Mouse (Mus musculus) heart, postnatal 36 days (tissue): ENCODE results near the gene Gm20388. TPM values are rescaled to one million over a fixed set of nuclear protein-coding genes. Genes with fewer than 3 reads are reported as not detected.

Experiments used
- DNase-seq, 2 experiments: peaks; one replicate each; pipeline ENCODE4 v3.0.0; 2021 to 2022
- intact Hi-C: fragments of 180-260 bp; cut with DNase I; formaldehyde crosslinking; loops from one replicate; pipeline ENCODE4 v1.15.1; 2025
- total RNA-seq, 2 experiments: library from RNA; stranded (reverse); gene quantifications; 2 replicates each; pipeline ENCODE4 v1.2.3; 2021

Gene Gm20388
- total RNA-seq, 2 experiments from 2014 or later = 3.5 to 4.9 TPM

- intact Hi-C loops = no loop called here
- DNase-seq = no peak
Measured at GRCm38 (mm10) chr8:120143911-120144651, 233.4 kb downstream of the Gm20388 start.

GRCm38 (mm10) chr8:120144652-120145301 is 234.1 kb downstream of the Gm20388 start:
- no peak for DNase-seq
- intact Hi-C loops = no loop called here

GRCm38 (mm10) chr8:120146051-120146450 is 235.4 kb downstream of the Gm20388 start:
- intact Hi-C loops = no loop called here
- DNase-seq = no peak

- no peak for DNase-seq
- intact Hi-C loops = no loop called here
Measured at GRCm38 (mm10) chr8:120150028-120150427, 239.4 kb downstream of the Gm20388 start.

GRCm38 (mm10) chr8:120151151-120151550 is 240.5 kb downstream of the Gm20388 start:
- intact Hi-C loops = no loop called here
- no peak for DNase-seq

- intact Hi-C loops = no loop called here
- no peak for DNase-seq
Measured at GRCm38 (mm10) chr8:120152636-120153035, 242.0 kb downstream of the Gm20388 start.

GRCm38 (mm10) chr8:120160366-120160765 is 249.7 kb downstream of the Gm20388 start:
- intact Hi-C loops = no loop called here
- DNase-seq = no peak

GRCm38 (mm10) chr8:120161658-120162403 is 251.2 kb downstream of the Gm20388 start:
- intact Hi-C loops = no loop called here
- no peak for DNase-seq

- intact Hi-C loops = no loop called here
- no peak for DNase-seq
Measured at GRCm38 (mm10) chr8:120162404-120162752, 251.7 kb downstream of the Gm20388 start.

- intact Hi-C loops = no loop called here
- no peak for DNase-seq
Measured at GRCm38 (mm10) chr8:120163376-120163775, 252.7 kb downstream of the Gm20388 start.

- DNase-seq = no peak
- intact Hi-C loops = no loop called here
Measured at GRCm38 (mm10) chr8:120164026-120164425, 253.4 kb downstream of the Gm20388 start.

- intact Hi-C loops = no loop called here
- no peak for DNase-seq
Measured at GRCm38 (mm10) chr8:120167136-120167535, 256.5 kb downstream of the Gm20388 start.

GRCm38 (mm10) chr8:120167821-120168220 is 257.2 kb downstream of the Gm20388 start:
- intact Hi-C loops = no loop called here

GRCm38 (mm10) chr8:120169119-120169518 is 258.5 kb downstream of the Gm20388 start:
- intact Hi-C loops = no loop called here
- no peak for DNase-seq

More at GRCm38 (mm10) chr8:120167821-120168220, 257.2 kb downstream of the Gm20388 start:
- no peak for DNase-seq

GRCm38 (mm10) chr8:120173195-120173594 is 262.6 kb downstream of the Gm20388 start:
- intact Hi-C loops = loop anchor here (10.0 kb wide), 1 partner anchor 362 kb away; no protein-coding TSS in a partner anchor

GRCm38 (mm10) chr8:120174606-120175005 is 264.0 kb downstream of the Gm20388 start:
- no peak for DNase-seq
- intact Hi-C loops = loop anchor here (5.0 to 10.0 kb wide), 2 partner anchors 188 to 360 kb away; no protein-coding TSS in a partner anchor

More at GRCm38 (mm10) chr8:120173195-120173594, 262.6 kb downstream of the Gm20388 start:
- DNase-seq = no peak

- intact Hi-C loops = loop anchor here (5.0 to 10.0 kb wide), 2 partner anchors 186 to 358 kb away; no protein-coding TSS in a partner anchor
Measured at GRCm38 (mm10) chr8:120176605-120177004, 266.0 kb downstream of the Gm20388 start.

GRCm38 (mm10) chr8:120177318-120178123 is 266.9 kb downstream of the Gm20388 start, which contains the start of gene Fam92b:
Gene Fam92b (minus strand): TSS chr8:120177466.
- no peak for DNase-seq
- intact Hi-C loops = loop anchor here (2.0 to 10.0 kb wide), 5 partner anchors 99 to 431 kb away; no protein-coding TSS in a partner anchor

More at GRCm38 (mm10) chr8:120176605-120177004, 266.0 kb downstream of the Gm20388 start:
- no peak for DNase-seq

GRCm38 (mm10) chr8:120178124-120178514 is 267.5 kb downstream of the Gm20388 start:
- intact Hi-C loops = loop anchor here (2.0 to 10.0 kb wide), 5 partner anchors 99 to 431 kb away; no protein-coding TSS in a partner anchor
- no peak for DNase-seq

GRCm38 (mm10) chr8:120179027-120179431 is 268.4 kb downstream of the Gm20388 start:
- intact Hi-C loops = loop anchor here (1.0 to 10.0 kb wide), 8 partner anchors 28 to 430 kb away; no protein-coding TSS in a partner anchor
- peak; percentile 92 to 96 for DNase-seq
